ENCODE assay signal across 9 mouse cellular contexts in the genomic region with DNA sequence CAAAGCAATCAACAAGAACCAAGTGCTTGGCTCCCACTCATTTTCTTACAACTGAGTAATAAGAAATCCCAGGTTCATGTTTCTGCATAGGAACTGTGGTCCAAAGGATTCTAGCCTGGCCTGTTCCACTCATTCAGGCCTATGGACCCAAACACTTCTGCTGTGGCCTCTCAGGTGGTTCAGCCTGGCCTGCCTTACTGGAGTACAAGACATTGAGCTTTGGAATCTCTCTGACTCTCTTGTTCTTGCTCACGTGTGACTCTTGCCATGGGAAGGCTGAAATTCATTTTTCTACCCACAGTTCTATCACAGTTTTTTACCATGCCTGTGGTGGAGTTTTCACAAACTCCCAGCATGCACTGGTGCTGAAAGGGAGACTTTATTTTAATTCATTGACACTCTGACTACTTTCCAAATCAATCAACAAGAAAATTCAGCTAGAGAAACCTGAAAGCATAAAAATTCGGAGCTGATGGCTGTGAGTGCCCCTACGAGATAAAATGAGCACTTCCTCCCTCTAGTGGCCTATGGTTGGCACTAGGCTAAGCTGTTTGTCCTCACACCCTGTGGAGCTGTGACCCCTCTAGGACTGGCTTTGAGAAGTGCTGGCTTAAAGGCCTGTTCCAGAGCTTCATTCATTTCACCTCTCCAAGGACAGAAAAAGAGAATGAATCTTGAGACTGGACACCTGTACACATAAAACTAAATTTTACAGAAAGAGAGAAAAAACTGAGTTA. TPM values are rescaled to one million over a fixed set of nuclear protein-coding genes. Genes with fewer than 3 reads are reported as not detected.
A peak's percentile ranks its signal among the peaks of the same experiment; 100 is the strongest.
DNase-seq lines count a peak whose midpoint lies in the region; ATAC-seq and TF ChIP-seq lines count a peak whose summit lies in the region.
"Had no signal": no experiment of that assay in that cellular context is flagged by ENCODE, and none has a peak within 500 bp of the region (broad histone marks: within the 10 kb centered on the region; RNA-seq: fewer than 3 reads in every experiment).

No protein-coding gene starts in this region.

- TF ChIP-seq POLR2A in CH12.LX (IDR thresholded peaks at IDR 0.05; ENCODE audit: low read depth, low read length): no peak

- dilution Hi-C loops in CH12.LX (cut with MboI; ENCODE audit: extremely low pct_ligation_motif_present, extremely low pct_unique_long_range_greater_than_20kb, low sequenced_read_pairs): no loop called here

- TF ChIP-seq CTCF in CH12.LX (conservative IDR thresholded peaks at IDR 0.05 in 1 of 2, IDR thresholded peaks at IDR 0.05 in 1 of 2; ENCODE audit: low read depth in 2 of 2, low read length in 2 of 2): peak; percentile 51 to 91; a peak in 3 of 4 replicates
- TF ChIP-seq CTCF in heart, postnatal 0 days (IDR thresholded peaks at IDR 0.05; ENCODE audit: low read depth): peak; percentile 75

- 0 out of 2 replicates have a peak overlapping the region, but pooled peaks have one; percentile 15 for H3K4me2 ChIP-seq in CH12.LX (ENCODE audit: insufficient read depth, low read depth, poor library complexity, severe bottlenecking)
- H3K4me2 ChIP-seq in heart, postnatal 0 days (ENCODE audit: low read depth, low read length): no peak overlapping the region
- no peak overlapping the region for H3K4me2 ChIP-seq in forebrain, embryonic 11.5 days (ENCODE audit: low read depth, low read length, severe bottlenecking)
- H3K4me2 ChIP-seq: limb, embryonic 12.5 days had no signal

- H3K79me2 ChIP-seq in CH12.LX (replicated peaks; ENCODE audit: control insufficient read depth, extremely low read depth, insufficient read depth, poor library complexity, severe bottlenecking): no peaks in the 10 kb centered on the region

- DNase-seq in gastrocnemius, adult 18-20 months (ENCODE audit: low spot score): peak; percentile 51
- no peak for DNase-seq in gastrocnemius, adult 8-10 months (ENCODE audit: low spot score in 2 of 2)
- peak; percentile 65 for DNase-seq in CH12.LX (ENCODE audit: extremely low read depth)
- DNase-seq in c-Kit-positive CD71-positive TER-119-negative erythroid progenitor cells, embryonic 14.5 days (ENCODE audit: low read depth): peak; percentile 68
- DNase-seq in heart, postnatal 0 days (ENCODE audit: low spot score): peak; percentile 66
- DNase-seq in left cerebral cortex, adult 11 months (ENCODE audit: low spot score): peak; percentile 28
- DNase-seq in forebrain, embryonic 11.5 days (ENCODE audit: low spot score): no peak

- no peak for TF ChIP-seq EP300 in CH12.LX (IDR thresholded peaks at IDR 0.05; ENCODE audit: low read length)
- TF ChIP-seq EP300 in heart, postnatal 0 days (IDR thresholded peaks at IDR 0.05; ENCODE audit: low read depth): no peak

- peaks cover 5% of the 10 kb centered on the region for H3K27me3 ChIP-seq in CH12.LX (replicated peaks)
- no peaks in the 10 kb centered on the region for H3K27me3 ChIP-seq in heart, postnatal 0 days (ENCODE audit: control insufficient read depth, insufficient read depth, low read length)
- no peaks in the 10 kb centered on the region for H3K27me3 ChIP-seq in forebrain, embryonic 11.5 days (ENCODE audit: control insufficient read depth, insufficient read depth, low read length)

- no peak overlapping the region for H3K9ac ChIP-seq in CH12.LX (ENCODE audit: insufficient read depth, low read depth)
- H3K9ac ChIP-seq in heart, postnatal 0 days (replicated peaks; ENCODE audit: low read depth, low read length): no peak overlapping the region
- H3K9ac ChIP-seq in forebrain, embryonic 11.5 days (ENCODE audit: low read length): no peak overlapping the region
- H3K9ac ChIP-seq: limb, embryonic 12.5 days had no signal

- no peaks in the 10 kb centered on the region for H3K36me3 ChIP-seq in CH12.LX (replicated peaks in 1 of 2; ENCODE audit: control insufficient read depth in 1 of 2, insufficient read depth in 1 of 2, low read length in 1 of 2)
- no peaks in the 10 kb centered on the region for H3K36me3 ChIP-seq in heart, postnatal 0 days (replicated peaks; ENCODE audit: control insufficient read depth, insufficient read depth, low read length)
- H3K36me3 ChIP-seq in forebrain, embryonic 11.5 days (ENCODE audit: control insufficient read depth, insufficient read depth, low read length): no peaks in the 10 kb centered on the region
- H3K36me3 ChIP-seq: limb, embryonic 12.5 days had no signal

- WGBS in heart, postnatal 0 days: 24% methylated on average over 3 of the region's 3 CpGs
- WGBS in forebrain, embryonic 11.5 days: 33% methylated on average over 3 of the region's 3 CpGs

- H3K9me3 ChIP-seq in CH12.LX (replicated peaks; ENCODE audit: low read length): no peaks in the 10 kb centered on the region
- H3K9me3 ChIP-seq in heart, postnatal 0 days (replicated peaks; ENCODE audit: control insufficient read depth, low read length): no peaks in the 10 kb centered on the region
- H3K9me3 ChIP-seq in forebrain, embryonic 11.5 days (ENCODE audit: control insufficient read depth, low read length): no peaks in the 10 kb centered on the region
- H3K9me3 ChIP-seq: limb, embryonic 12.5 days had no signal

- H3K27ac ChIP-seq in CH12.LX (ENCODE audit: insufficient read depth, low read depth): no peak overlapping the region
- no peak overlapping the region for H3K27ac ChIP-seq in heart, postnatal 0 days (ENCODE audit: low read depth)
- no peak overlapping the region for H3K27ac ChIP-seq in forebrain, embryonic 11.5 days (ENCODE audit: low read depth, low read length)
- H3K27ac ChIP-seq: limb, embryonic 12.5 days had no signal

- in situ Hi-C loops in CH12.LX (cut with MboI; ENCODE audit: low pct_ligation_motif_present, low pct_unique_long_range_greater_than_20kb, low sequenced_read_pairs): no loop called here

- ATAC-seq in heart, postnatal 0 days (ENCODE audit: insufficient read depth, low read depth): peak; percentile 84
- peak; percentile 99 for ATAC-seq in megakaryocyte progenitor cell, adult 5-6 weeks (replicated peaks; ENCODE audit: poor library complexity)
- no peak for ATAC-seq in forebrain, embryonic 11.5 days (replicated peaks; ENCODE audit: low FRiP score)

- TF ChIP-seq RAD21 in CH12.LX (IDR thresholded peaks at IDR 0.05; ENCODE audit: low read depth, low read length): peak; percentile 94

- no peaks in the 10 kb centered on the region for H3K4me1 ChIP-seq in CH12.LX (ENCODE audit: control insufficient read depth in 1 of 2, insufficient read depth in 2 of 2)
- H3K4me1 ChIP-seq in heart, postnatal 0 days (ENCODE audit: control insufficient read depth, insufficient read depth): no peaks in the 10 kb centered on the region
- no peaks in the 10 kb centered on the region for H3K4me1 ChIP-seq in forebrain, embryonic 11.5 days (replicated peaks; ENCODE audit: control insufficient read depth, insufficient read depth, low read length)
- H3K4me1 ChIP-seq: limb, embryonic 12.5 days had no signal

- H3K4me3 ChIP-seq in CH12.LX (replicated peaks in 1 of 3; ENCODE audit: low read depth in 2 of 3, low read length in 2 of 3, poor library complexity in 1 of 3): no peak overlapping the region
- H3K4me3 ChIP-seq in heart, postnatal 0 days (ENCODE audit: low read depth, low read length): no peak overlapping the region
- no peak overlapping the region for H3K4me3 ChIP-seq in forebrain, embryonic 11.5 days (ENCODE audit: low read depth, low read length)
- H3K4me3 ChIP-seq: limb, embryonic 12.5 days had no signal

TF ChIP-seq in CH12.LX, 34 proteins besides CTCF, POLR2A, EP300 and RAD21:
- TF ChIP-seq IRF4 (IDR thresholded peaks at IDR 0.05; ENCODE audit: low read depth, low read length): peak; percentile 15; the same call in 1 of the 2 replicates
- TF ChIP-seq BHLHE40 (IDR thresholded peaks at IDR 0.05; ENCODE audit: low read depth, low read length): no peak
- TF ChIP-seq MYC (IDR thresholded peaks at IDR 0.05; ENCODE audit: low read depth, low read length): no peak
- TF ChIP-seq MEF2A (IDR thresholded peaks at IDR 0.05; ENCODE audit: borderline replicate concordance, low read depth, low read length): 0 out of 2 replicates have a peak, but pooled peaks have one; percentile 18
- TF ChIP-seq ZC3H11A (IDR thresholded peaks at IDR 0.05; ENCODE audit: low read depth, low read length): peak; percentile 58
- peak; percentile 91 for TF ChIP-seq SMC3 (IDR thresholded peaks at IDR 0.05; ENCODE audit: low read depth, low read length)
- TF ChIP-seq UBTF (IDR thresholded peaks at IDR 0.05; ENCODE audit: low read depth, low read length): no peak
- TF ChIP-seq USF1 (IDR thresholded peaks at IDR 0.05; ENCODE audit: low read depth, low read length): no peak

RNA-seq across cellular contexts. Expression of a gene that starts 52.0 kb away (rescaled TPM):
- total RNA-seq in gastrocnemius, adult 18-20 months (2021): 1 to 10 TPM; 4.7 to 5.2 TPM
- total RNA-seq in gastrocnemius, adult 8-10 months (2022): 1 to 10 TPM; 4.0 to 5.6 (median 4.2) TPM
- total RNA-seq in CH12.LX (2012; rRNA removed) (not detected in 2 replicates), CH12.LX (2014; rRNA removed) (not detected in 2 replicates)
- 0.11 TPM in 1 of 2 replicates, not detected in the other for polyA plus RNA-seq in CH12.LX (2012; ENCODE audit: insufficient read length, low read depth)
- 6.5 and 7.6 TPM in 2 replicates for total RNA-seq in heart, postnatal 0 days (2014; rRNA removed; ENCODE audit: low replicate concordance)
- 3.1 and 3.5 TPM in 2 replicates for polyA plus RNA-seq in heart, postnatal 0 days (2015; fragmentation: Nextera tagmentation; extraction: Ambion mirVana)
- total RNA-seq in megakaryocyte progenitor cell, adult 5-6 weeks (2015): 0.15 and 0.91 TPM in 2 replicates
- total RNA-seq in megakaryocyte progenitor cell, adult 5-6 weeks (2017): not detected in 2 replicates
- 1.6 and 1.7 TPM in 2 replicates for polyA plus RNA-seq in forebrain, embryonic 11.5 days (2014; fragmentation: Nextera tagmentation; extraction: Ambion mirVana)

Comparison
In these comparisons a context has a peak if more than half of its experiments do, and no peak if none do; other contexts are left out.
1. DNase-seq: peak in gastrocnemius, adult 18-20 months (single experiment), CH12.LX (single experiment), c-Kit-positive CD71-positive TER-119-negative erythroid progenitor cells, embryonic 14.5 days (single experiment), heart, postnatal 0 days (single experiment) and left cerebral cortex, adult 11 months (single experiment); none in gastrocnemius, adult 8-10 months (0 of 2) and forebrain, embryonic 11.5 days (single experiment).